Mouse (Mus musculus) intestine, embryonic 16.5 days (tissue): ENCODE results near the gene Btn1a1. TPM values are rescaled to one million over a fixed set of nuclear protein-coding genes. Genes with fewer than 3 reads are reported as not detected.

ENCODE experiments used
- ATAC-seq: fragments of 200-750 bp; cut with Nextera tagmentation; 2 replicates; pipeline ENCODE4 v1.8.0; 2017; ENCODE audit warnings: moderate TSS enrichment, moderate library complexity
- H3K27ac ChIP-seq: fragments of 300-500 bp; sonication (generic); 2 replicates; pipeline ENCODE4 v1.5.1; 2014; ENCODE audit warnings: mild to moderate bottlenecking, low read length
- H3K27me3 ChIP-seq: fragments of 300-500 bp; sonication (generic); replicated peaks from 2 replicates; pipeline ENCODE4 v1.6.1; 2014; ENCODE audit warnings: low read length, control low read depth, mixed read lengths; ENCODE audit not compliant: control insufficient read depth, insufficient read depth
- H3K36me3 ChIP-seq: fragments of 300-500 bp; sonication (generic); 2 replicates; pipeline ENCODE4 v1.6.1; 2014; ENCODE audit warnings: low read length, control low read depth; ENCODE audit not compliant: control insufficient read depth, insufficient read depth
- H3K4me1 ChIP-seq: fragments of 300-500 bp; sonication (generic); 2 replicates; pipeline ENCODE4 v1.6.1; 2014; ENCODE audit warnings: low read length, control low read depth, mixed read lengths; ENCODE audit not compliant: control insufficient read depth, insufficient read depth
- H3K4me2 ChIP-seq: fragments of 300-500 bp; sonication (generic); 2 replicates; pipeline ENCODE4 v1.6.1; 2014; ENCODE audit warnings: low read depth, low read length, control low read depth
- H3K4me3 ChIP-seq: fragments of 300-500 bp; sonication (generic); 2 replicates; pipeline ENCODE4 v1.5.1; 2014; ENCODE audit warnings: mild to moderate bottlenecking, low read length
- H3K9ac ChIP-seq: fragments of 300-500 bp; sonication (generic); 2 replicates; pipeline ENCODE4 v1.6.1; 2014; ENCODE audit warnings: low read depth, low read length
- H3K9me3 ChIP-seq: fragments of 300-500 bp; sonication (generic); 2 replicates; pipeline ENCODE4 v1.6.1; 2016; ENCODE audit warnings: low read length, control low read depth; ENCODE audit not compliant: control insufficient read depth
- WGBS: fragments of 180-500 bp; shearing (Covaris S2); extraction: QIAGEN DNeasy Blood & Tissue Kit; methylation state at CpG from one replicate; pipeline ENCODE4 v1.1.7; 2014; 5-methylcytosine and 5-hydroxymethylcytosine counted together
- polyA plus RNA-seq: library from polyadenylated mRNA; unstranded; fragments of >200 nt; fragmentation: Nextera tagmentation; extraction: Ambion mirVana; gene quantifications from 2 replicates; pipeline ENCODE4 v1.2.1, GENCODE M21; 2015

The Btn1a1 gene
- polyA plus RNA-seq: 0.07 and 0.11 TPM in 2 replicates

GRCm38 (mm10) chr13:23465600-23466109 is at the start of gene Btn1a1:
Gene Btn1a1, minus strand, starts transcription at chr13:23465901.
- ATAC-seq: peak; percentile 29; the same call in 1 of the 2 replicates
- no peak within 1 kb of the TSS for H3K27ac ChIP-seq
- peak within 1 kb of the TSS; percentile 70 for H3K9ac ChIP-seq
- H3K4me2 ChIP-seq: peak within 1 kb of the TSS; percentile 88
- peak within 1 kb of the TSS; percentile 64 for H3K4me3 ChIP-seq
- H3K27me3 ChIP-seq: no peaks in the 10 kb centered on the region
- H3K36me3 ChIP-seq: no peaks in the 10 kb centered on the region
- H3K4me1 ChIP-seq: peaks cover 19% of the 10 kb centered on the region
- H3K9me3 ChIP-seq: no peaks in the 10 kb centered on the region
- 2% methylated on average over 7 of the region's 7 CpGs for WGBS

GRCm38 (mm10) chr13:23515281-23515680 is 49.6 kb upstream of the Btn1a1 start:
- Histone ChIP-seq H3K4me3 (no peak overlapping the region), H3K9ac (no peak overlapping the region), H3K9me3 (no peaks in the 10 kb centered on the region), H3K27ac (no peak overlapping the region), H3K27me3 (no peaks in the 10 kb centered on the region), H3K4me1 (peaks cover 6% of the 10 kb centered on the region; the same call in 1 of the 2 replicates), H3K36me3 (no peaks in the 10 kb centered on the region), H3K4me2 (no peak overlapping the region)
- ATAC-seq: no peak
- 78% methylated on average over 5 of the region's 5 CpGs for WGBS

GRCm38 (mm10) chr13:23513517-23513916 is 47.8 kb upstream of the Btn1a1 start:
- ATAC-seq: no peak
- no peaks in the 10 kb centered on the region for H3K36me3 ChIP-seq
- no peak overlapping the region for H3K4me2 ChIP-seq
- no peak overlapping the region for H3K4me3 ChIP-seq
- H3K27ac ChIP-seq: no peak overlapping the region
- H3K9me3 ChIP-seq: no peaks in the 10 kb centered on the region
- H3K9ac ChIP-seq: no peak overlapping the region
- no peaks in the 10 kb centered on the region for H3K27me3 ChIP-seq
- H3K4me1 ChIP-seq: peaks cover 13% of the 10 kb centered on the region; the same call in 1 of the 2 replicates
- 92% methylated on average over 1 of the region's 1 CpGs for WGBS

GRCm38 (mm10) chr13:23510127-23510526 is 44.4 kb upstream of the Btn1a1 start:
- ATAC-seq: peak; percentile 77
- Histone ChIP-seq H3K27me3 (no peaks in the 10 kb centered on the region), H3K4me1 (peaks cover 13% of the 10 kb centered on the region; the same call in 1 of the 2 replicates), H3K9ac (no peak overlapping the region), H3K4me3 (no peak overlapping the region), H3K9me3 (no peaks in the 10 kb centered on the region), H3K4me2 (no peak overlapping the region), H3K27ac (no peak overlapping the region), H3K36me3 (no peaks in the 10 kb centered on the region)
- WGBS: 42% methylated on average over 1 of the region's 1 CpGs

- Histone ChIP-seq H3K9ac (no peak overlapping the region), H3K27me3 (no peaks in the 10 kb centered on the region), H3K4me2 (peak overlapping the region; percentile 4; the same call in 1 of the 2 replicates), H3K27ac (no peak overlapping the region), H3K36me3 (no peaks in the 10 kb centered on the region), H3K4me1 (peaks cover 16% of the 10 kb centered on the region; the same call in 1 of the 2 replicates), H3K9me3 (no peaks in the 10 kb centered on the region), H3K4me3 (no peak overlapping the region)
- 42% methylated on average over 14 of the region's 14 CpGs for WGBS
- no peak for ATAC-seq
Observed at GRCm38 (mm10) chr13:23506819-23507515, 41.3 kb upstream of the Btn1a1 start.

- Histone ChIP-seq H3K9me3 (no peaks in the 10 kb centered on the region), H3K27ac (no peak overlapping the region), H3K9ac (no peak overlapping the region), H3K4me3 (peak overlapping the region; percentile 31; the same call in 1 of the 2 replicates), H3K4me1 (peaks cover 16% of the 10 kb centered on the region; the same call in 1 of the 2 replicates), H3K27me3 (no peaks in the 10 kb centered on the region), H3K4me2 (peak overlapping the region; percentile 53), H3K36me3 (no peaks in the 10 kb centered on the region)
- peak; percentile 35; the same call in 1 of the 2 replicates for ATAC-seq
- 17% methylated on average over 13 of the region's 13 CpGs for WGBS
Observed at GRCm38 (mm10) chr13:23506351-23506750, 40.6 kb upstream of the Btn1a1 start.

- Histone ChIP-seq H3K9me3 (no peaks in the 10 kb centered on the region), H3K9ac (0 out of 2 replicates have a peak overlapping the region, but pooled peaks have one; percentile 41)
Observed at GRCm38 (mm10) chr13:23505662-23506345, 40.1 kb upstream of the Btn1a1 start.

GRCm38 (mm10) chr13:23503797-23504196 is 38.1 kb upstream of the Btn1a1 start:
- ATAC-seq: no peak
- H3K9me3 ChIP-seq: no peaks in the 10 kb centered on the region
- no peak overlapping the region for H3K4me3 ChIP-seq
- WGBS: 4% methylated on average over 9 of the region's 9 CpGs
- H3K27me3 ChIP-seq: no peaks in the 10 kb centered on the region
- H3K4me2 ChIP-seq: peak overlapping the region; percentile 7; the same call in 1 of the 2 replicates
- no peak overlapping the region for H3K27ac ChIP-seq
- H3K4me1 ChIP-seq: peaks cover 10% of the 10 kb centered on the region; the same call in 1 of the 2 replicates
- no peaks in the 10 kb centered on the region for H3K36me3 ChIP-seq
- no peak overlapping the region for H3K9ac ChIP-seq

More at GRCm38 (mm10) chr13:23505662-23506345, 40.1 kb upstream of the Btn1a1 start:
- 20% methylated on average over 14 of the region's 14 CpGs for WGBS
- ATAC-seq: no peak
- peak overlapping the region; percentile 53 for H3K4me2 ChIP-seq
- no peaks in the 10 kb centered on the region for H3K36me3 ChIP-seq
- peaks cover 16% of the 10 kb centered on the region; the same call in 1 of the 2 replicates for H3K4me1 ChIP-seq
- peak overlapping the region; percentile 31 for H3K4me3 ChIP-seq
- H3K27me3 ChIP-seq: no peaks in the 10 kb centered on the region
- H3K27ac ChIP-seq: 0 out of 2 replicates have a peak overlapping the region, but pooled peaks have one; percentile 2

GRCm38 (mm10) chr13:23502916-23503315 is 37.2 kb upstream of the Btn1a1 start:
- Histone ChIP-seq H3K36me3 (no peaks in the 10 kb centered on the region), H3K27ac (no peak overlapping the region), H3K27me3 (no peaks in the 10 kb centered on the region), H3K4me1 (peaks cover 14% of the 10 kb centered on the region; the same call in 1 of the 2 replicates), H3K4me2 (no peak overlapping the region), H3K4me3 (no peak overlapping the region), H3K9ac (no peak overlapping the region), H3K9me3 (no peaks in the 10 kb centered on the region)
- 68% methylated on average over 4 of the region's 4 CpGs for WGBS
- no peak for ATAC-seq
